Mouse (Mus musculus): Measurements from ENCODE around the gene Olfr46.
"Not testable (repeated sequence)": the region's sequence is repeated elsewhere in the genome, so short reads cannot be mapped to it uniquely, and the experiment has no call there.

The Olfr46 gene

GRCm38 (mm10) chr7:140600969-140601368, at the start of gene Olfr46:
Gene Olfr46 (plus strand): TSS chr7:140601269.
- not testable (repeated sequence) for DNase-seq (ENCODE audit: low spot score)

GRCm38 (mm10) chr7:140567586-140567985, 33.5 kb upstream of the Olfr46 start, which contains the start of gene Olfr538:
Gene Olfr538 (plus strand): TSS chr7:140567886.
- DNase-seq (ENCODE audit: low spot score), result no peak

GRCm38 (mm10) chr7:140628670-140629069, 27.6 kb downstream of the Olfr46 start, which contains the start of gene Olfr61:
Gene Olfr61 (plus strand): TSS chr7:140628970.
- not testable (repeated sequence) for DNase-seq (ENCODE audit: low spot score)

GRCm38 (mm10) chr7:140630559-140630958, 29.5 kb downstream of the Olfr46 start:
- DNase-seq (ENCODE audit: low spot score), result no peak

- DNase-seq (ENCODE audit: low spot score), result no peak
These were observed 45.1 kb downstream of the Olfr46 start, which contains the start of gene Olfr53 for GRCm38 (mm10) chr7:140646152-140646551. Gene Olfr53 (plus strand): TSS chr7:140646452.

- no peak for DNase-seq (ENCODE audit: low spot score)
These were observed 58.6 kb downstream of the Olfr46 start, which contains the start of gene Olfr539 for GRCm38 (mm10) chr7:140659630-140660029. Gene Olfr539 (plus strand): TSS chr7:140659930.

Data from layer of hippocampus, adult 9-10 months (tissue).